Mouse (Mus musculus) duodenum, adult 2 months (tissue): Measurements from ENCODE around the gene Casp8ap2. TPM values are rescaled to one million over a fixed set of nuclear protein-coding genes. Genes with fewer than 3 reads are reported as not detected.

Experiments used
- polyA plus RNA-seq: library from polyadenylated mRNA; depleted of rRNA; stranded (reverse); fragments of >200 nt; gene quantifications from 2 replicates; pipeline ENCODE4 v1.2.3, GENCODE M21; 2012; ENCODE audit warnings: low replicate concordance; rRNA removed

Gene Casp8ap2
- 0.06 and 0.41 TPM in 2 replicates for polyA plus RNA-seq

DNA sequence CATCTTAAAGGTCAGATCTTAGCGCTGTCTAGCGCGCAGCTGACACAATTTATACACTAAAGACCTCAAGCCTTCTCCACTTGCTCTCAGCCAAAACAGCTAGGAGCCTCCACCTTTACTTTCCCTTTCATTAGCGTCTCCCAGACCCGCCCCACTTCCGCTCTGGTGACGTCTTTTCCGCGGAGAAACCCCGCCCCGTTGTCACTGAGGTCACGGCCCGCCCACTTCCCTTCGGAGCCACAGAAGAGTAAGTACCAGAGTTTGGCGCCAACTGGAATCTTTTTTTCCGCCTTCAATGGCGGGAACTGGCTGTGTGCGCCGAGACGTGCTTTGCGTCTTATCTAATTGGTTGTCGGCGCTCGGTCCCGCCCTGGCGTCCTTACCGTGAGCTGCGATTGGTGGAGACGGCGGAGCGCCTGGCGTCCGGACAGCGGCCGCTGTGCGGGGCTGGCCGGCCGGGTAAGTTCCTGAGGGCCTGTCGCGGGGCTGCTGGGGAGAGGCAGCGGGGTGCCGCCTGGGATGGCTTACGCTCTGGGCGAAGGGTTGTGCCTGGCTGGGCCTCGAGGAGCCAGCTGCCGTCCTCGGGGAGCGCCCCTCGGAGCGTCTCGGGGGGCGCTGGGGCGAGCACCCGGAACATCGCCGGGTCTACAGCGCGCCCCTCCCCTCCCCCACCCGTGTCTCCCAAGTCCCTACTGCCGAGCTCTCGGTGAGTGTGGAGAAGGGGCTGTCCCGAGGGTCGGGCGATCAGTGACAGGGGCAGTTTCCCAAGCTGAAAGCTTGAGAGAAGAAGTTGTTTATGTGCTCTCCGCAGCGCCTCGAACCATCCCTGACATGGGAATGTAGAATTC lies at the start of gene Casp8ap2:
Gene Casp8ap2 (plus strand): TSS at position 418 of the 848 bp plus-strand sequence.

DNA sequence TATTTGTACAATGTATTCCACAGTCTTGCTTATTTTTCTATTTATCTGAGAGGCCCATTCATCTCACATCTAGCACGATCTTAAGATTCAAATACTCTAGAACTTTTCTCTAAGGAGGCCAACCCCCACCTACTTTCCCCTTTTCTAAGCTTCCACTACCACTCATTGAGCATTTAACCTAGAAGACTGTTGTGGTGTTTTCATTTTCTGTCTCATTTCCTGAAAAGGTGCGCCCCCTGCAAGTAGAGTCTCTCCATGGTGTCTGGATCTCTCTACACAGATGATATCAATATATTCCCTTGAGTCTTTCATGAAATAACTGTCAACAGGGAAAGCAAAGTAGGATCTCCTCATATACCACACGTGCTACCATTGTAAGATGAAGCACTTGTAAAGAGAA lies 12.6 kb upstream of the Casp8ap2 start, which contains the start of gene Gja10:
Gene Gja10 (minus strand): TSS at position 101 of the 400 bp plus-strand sequence.

GRCm38 (mm10) chr4:32656918-32657662 lies 41.8 kb downstream of the Casp8ap2 start, which contains the start of gene Mdn1:
Mdn1 (plus strand) TSS chr4:32657119.

Other genes with a start within 250 kb of the Casp8ap2 start
- gene Gja10, start 12.7 kb upstream of the Casp8ap2 start, polyA plus RNA-seq: not detected in 2 replicates
- 1.3 and 1.9 TPM in 2 replicates for gene Mdn1, start 41.7 kb downstream of the Casp8ap2 start, polyA plus RNA-seq
- gene Lyrm2, start 184.8 kb downstream of the Casp8ap2 start, polyA plus RNA-seq: 1.6 and 3.1 TPM in 2 replicates